Mouse (Mus musculus): ENCODE data around the gene Clk2.

DNA sequence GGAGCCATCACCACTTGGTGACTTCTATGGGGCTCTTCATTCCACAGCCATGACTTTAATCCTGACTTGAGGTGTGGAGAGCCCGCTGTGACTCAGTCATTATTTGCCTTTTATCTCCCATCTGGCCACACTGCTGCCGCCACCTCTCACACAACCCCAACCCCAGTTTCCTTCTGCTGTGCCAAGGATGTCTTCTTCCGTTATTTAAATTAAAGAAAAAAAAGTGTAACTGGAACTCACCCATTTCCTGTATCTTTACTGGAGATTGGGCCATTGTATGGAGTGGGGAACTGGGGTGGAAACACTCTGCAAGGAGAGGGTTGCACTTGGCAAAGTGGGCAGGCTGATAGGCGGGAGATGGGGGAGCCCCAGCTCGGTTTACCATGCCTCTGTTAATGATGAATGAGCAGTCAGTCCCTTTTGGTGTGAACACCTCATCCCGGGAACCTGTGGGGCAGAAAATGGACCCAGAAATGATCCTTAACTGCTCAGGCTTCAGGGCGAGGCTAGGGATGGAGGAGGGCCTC, 18.0 kb downstream of the Clk2 start:
- no peak for TF ChIP-seq CTCF (IDR thresholded peaks at IDR 0.05; ENCODE audit: extremely low read depth, insufficient read length, insufficient replicate concordance, low read depth, low read length)
- no peak for TF ChIP-seq POLR2A (IDR thresholded peaks at IDR 0.05; ENCODE audit: low read depth, low read length)
